Mouse (Mus musculus) heart, postnatal 0 days (tissue): Measurements from ENCODE around the gene 5330417C22Rik. TPM values are rescaled to one million over a fixed set of nuclear protein-coding genes. Genes with fewer than 3 reads are reported as not detected.

Experiments used
- ATAC-seq: fragments of 200-750 bp; cut with Nextera tagmentation; 2 replicates; pipeline ENCODE4 v1.8.0; 2017; ENCODE audit warnings: low read depth, moderate number of reproducible peaks, moderate library complexity; ENCODE audit not compliant: insufficient read depth
- DNase-seq: peaks from one replicate; pipeline ENCODE4 v3.0.0-alpha.2; 2016; ENCODE audit warnings: low spot score
- H3K27ac ChIP-seq: fragments of 300-500 bp; sonication (generic); 2 replicates; pipeline ENCODE4 v1.5.1; 2014; ENCODE audit warnings: low read depth, mild to moderate bottlenecking
- H3K27me3 ChIP-seq: fragments of 300-500 bp; sonication (generic); 2 replicates; pipeline ENCODE4 v1.6.1; 2014; ENCODE audit warnings: low read length, mixed read lengths; ENCODE audit not compliant: control insufficient read depth, insufficient read depth
- H3K36me3 ChIP-seq: fragments of 300-500 bp; sonication (generic); replicated peaks from 2 replicates; pipeline ENCODE4 v1.6.1; 2014; ENCODE audit warnings: low read length, mixed read lengths; ENCODE audit not compliant: control insufficient read depth, insufficient read depth
- H3K4me1 ChIP-seq: fragments of 300-500 bp; sonication (generic); 2 replicates; pipeline ENCODE4 v1.6.1; 2014; ENCODE audit warnings: antibody characterized with exemption; ENCODE audit not compliant: control insufficient read depth, insufficient read depth
- H3K4me2 ChIP-seq: fragments of 300-500 bp; sonication (generic); 2 replicates; pipeline ENCODE4 v1.6.1; 2014; ENCODE audit warnings: low read depth, mild to moderate bottlenecking, low read length, moderate library complexity
- H3K4me3 ChIP-seq: fragments of 300-500 bp; sonication (generic); 2 replicates; pipeline ENCODE4 v1.5.1; 2014; ENCODE audit warnings: low read depth, low read length
- H3K9ac ChIP-seq: fragments of 300-500 bp; sonication (generic); replicated peaks from 2 replicates; pipeline ENCODE4 v1.6.1; 2014; ENCODE audit warnings: low read depth, low read length, mixed read lengths
- H3K9me3 ChIP-seq: fragments of 300-500 bp; sonication (generic); replicated peaks from 2 replicates; pipeline ENCODE4 v1.6.1; 2016; ENCODE audit warnings: low read length; ENCODE audit not compliant: control insufficient read depth
- CTCF ChIP-seq: IDR thresholded peaks from 2 replicates; pipeline ENCODE4 v1.5.1; 2016; ENCODE audit warnings: antibody characterized with exemption, control low read depth, low read depth
- EP300 ChIP-seq: IDR thresholded peaks from 2 replicates; pipeline ENCODE4 v1.6.1; 2016; ENCODE audit warnings: antibody characterized with exemption, low read depth
- WGBS: fragments of 180-500 bp; shearing (Covaris S2); extraction: QIAGEN DNeasy Blood & Tissue Kit; methylation state at CpG from one replicate; pipeline ENCODE4 v1.1.7; 2014; 5-methylcytosine and 5-hydroxymethylcytosine counted together
- polyA plus RNA-seq: library from polyadenylated mRNA; unstranded; fragments of >200 nt; fragmentation: Nextera tagmentation; extraction: Ambion mirVana; gene quantifications from 2 replicates; pipeline ENCODE4 v1.2.1, GENCODE M21; 2015
- total RNA-seq: library from RNA; depleted of rRNA; stranded (reverse); fragments of >200 nt; gene quantifications from 2 replicates; pipeline ENCODE4 v1.2.3, GENCODE M21; 2014; ENCODE audit warnings: low replicate concordance

5330417C22Rik gene
- total and polyA plus RNA-seq, 2 experiments from 2014 or later = 0.04 to 0.34 TPM

DNA sequence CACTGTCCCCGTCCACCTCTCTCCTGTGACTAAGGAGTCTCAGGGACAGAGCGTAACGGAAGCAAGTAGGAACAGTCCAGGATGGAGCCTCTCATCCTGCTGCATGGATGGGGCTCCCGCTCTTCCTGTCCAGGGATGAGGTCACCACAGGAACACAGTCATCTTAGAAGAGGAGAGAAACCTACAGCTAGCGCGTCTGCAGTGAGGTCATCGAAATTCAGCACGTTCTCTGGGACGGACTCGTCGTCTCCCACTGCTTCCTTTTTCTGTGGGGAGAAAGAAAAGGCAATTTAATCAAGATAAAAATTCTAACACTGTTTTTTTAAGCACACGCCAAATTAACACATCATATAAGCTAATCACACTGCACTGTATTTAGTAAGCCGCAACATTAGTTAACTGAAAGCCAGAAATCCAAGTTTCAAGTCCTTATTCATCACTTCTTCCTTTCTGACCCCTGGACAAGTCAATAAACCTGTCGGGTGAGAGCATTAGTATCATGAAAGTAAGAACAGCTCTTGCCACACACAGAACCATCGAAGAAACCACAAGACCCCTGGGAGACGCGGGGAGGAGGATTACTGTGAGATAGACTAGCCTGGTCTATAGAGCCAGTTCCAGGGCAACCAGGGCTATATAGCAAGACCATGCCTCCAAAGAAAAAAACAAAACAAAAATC, 100.5 kb downstream of the 5330417C22Rik start:
- Histone ChIP-seq H3K4me3 (no peak overlapping the region), H3K27me3 (no peaks in the 10 kb centered on the region), H3K36me3 (peaks cover 59% of the 10 kb centered on the region), H3K4me2 (peak overlapping the region; percentile 32; the same call in 1 of the 2 replicates), H3K27ac (peak overlapping the region; percentile 53), H3K9ac (no peak overlapping the region), H3K4me1 (no peaks in the 10 kb centered on the region), H3K9me3 (no peaks in the 10 kb centered on the region)
- DNase-seq = peak; percentile 62
- ATAC-seq = peak; percentile 85
- 68% methylated on average over 17 of the region's 17 CpGs for WGBS
- TF ChIP-seq EP300 (no peak), CTCF (no peak)

- no peak for ATAC-seq
- no peak for DNase-seq
- Histone ChIP-seq H3K36me3 (peaks cover 73% of the 10 kb centered on the region), H3K27ac (no peak overlapping the region), H3K9ac (no peak overlapping the region), H3K4me1 (no peaks in the 10 kb centered on the region), H3K9me3 (no peaks in the 10 kb centered on the region), H3K4me3 (no peak overlapping the region), H3K27me3 (no peaks in the 10 kb centered on the region), H3K4me2 (no peak overlapping the region)
- no peak for TF ChIP-seq EP300
- TF ChIP-seq CTCF = no peak
- 63% methylated on average over 19 of the region's 19 CpGs for WGBS
Observed at GRCm38 (mm10) chr3:108433881-108434495, 102.3 kb downstream of the 5330417C22Rik start.

GRCm38 (mm10) chr3:108433188-108433880, 103.0 kb downstream of the 5330417C22Rik start:
- no peak for DNase-seq
- Histone ChIP-seq H3K4me3 (no peak overlapping the region), H3K4me1 (no peaks in the 10 kb centered on the region), H3K27ac (no peak overlapping the region), H3K36me3 (peaks cover 77% of the 10 kb centered on the region), H3K9me3 (no peaks in the 10 kb centered on the region), H3K27me3 (no peaks in the 10 kb centered on the region), H3K9ac (no peak overlapping the region), H3K4me2 (no peak overlapping the region)
- 61% methylated on average over 18 of the region's 18 CpGs for WGBS
- no peak; the same call in 1 of the 2 replicates for ATAC-seq
- TF ChIP-seq CTCF = no peak
- no peak for TF ChIP-seq EP300

GRCm38 (mm10) chr3:108432542-108433187, 103.7 kb downstream of the 5330417C22Rik start:
- no peaks in the 10 kb centered on the region for H3K27me3 ChIP-seq
- WGBS = 84% methylated on average over 13 of the region's 13 CpGs
- no peak overlapping the region for H3K9ac ChIP-seq
- H3K27ac ChIP-seq = no peak overlapping the region
- no peaks in the 10 kb centered on the region for H3K4me1 ChIP-seq
- TF ChIP-seq EP300 (no peak), CTCF (no peak)
- no peak for DNase-seq
- no peak for ATAC-seq
- no peaks in the 10 kb centered on the region for H3K9me3 ChIP-seq
- peaks cover 84% of the 10 kb centered on the region for H3K36me3 ChIP-seq
- H3K4me2 ChIP-seq = no peak overlapping the region
- no peak overlapping the region for H3K4me3 ChIP-seq

DNA sequence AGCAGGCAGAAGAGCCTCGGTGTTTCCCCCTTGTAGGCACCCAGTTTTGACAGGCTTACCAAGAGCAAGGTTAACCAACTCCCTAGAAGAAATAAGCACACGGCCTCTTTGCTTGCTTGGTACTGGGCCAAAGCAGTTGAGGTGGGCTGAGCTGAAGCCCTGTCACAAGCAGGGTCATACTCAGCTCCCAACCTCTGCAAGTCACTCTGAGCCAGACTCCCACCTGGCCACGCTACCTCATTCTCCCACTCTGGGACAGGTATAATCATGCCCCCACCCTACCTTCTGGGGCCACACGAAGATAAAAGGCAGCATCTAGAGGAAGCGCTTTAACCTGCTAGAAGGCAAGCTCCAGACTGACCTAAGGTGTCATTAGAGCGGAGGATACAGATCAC, 110.7 kb downstream of the 5330417C22Rik start:
- H3K36me3 ChIP-seq = peaks cover 55% of the 10 kb centered on the region
- H3K27me3 ChIP-seq = no peaks in the 10 kb centered on the region
- DNase-seq (no peak), ATAC-seq (no peak)
- H3K4me3 ChIP-seq = no peak overlapping the region
- no peak overlapping the region for H3K9ac ChIP-seq
- TF ChIP-seq EP300 = no peak
- TF ChIP-seq CTCF = no peak
- H3K27ac ChIP-seq = no peak overlapping the region
- no peaks in the 10 kb centered on the region for H3K9me3 ChIP-seq
- 88% methylated on average over 6 of the region's 6 CpGs for WGBS
- H3K4me2 ChIP-seq = no peak overlapping the region
- H3K4me1 ChIP-seq = peaks cover 8% of the 10 kb centered on the region; the same call in 1 of the 2 replicates
